Mouse (Mus musculus) C2C12 (cell line): ENCODE data around the gene Olfr1012.

Source experiments
- CEBPB ChIP-seq: IDR thresholded peaks from one replicate; pipeline ENCODE4 v1.6.1; 2011; ENCODE audit warnings: low read depth, mild to moderate bottlenecking, control low read depth, moderate library complexity
- CTCF ChIP-seq: IDR thresholded peaks from one replicate; pipeline ENCODE4 v1.5.1; 2011; ENCODE audit not compliant: control insufficient read depth, insufficient read depth, insufficient read length
- MAX ChIP-seq: IDR thresholded peaks from one replicate; pipeline ENCODE4 v1.6.1; 2011; ENCODE audit warnings: mild to moderate bottlenecking, control low read depth

GRCm38 (mm10) chr2:85711159-85711558 is 51.4 kb downstream of the Olfr1012 start:
- TF ChIP-seq CTCF (no peak), CEBPB (no peak), MAX (no peak)
